Mouse (Mus musculus) cerebellum, adult 11 months (tissue): ENCODE results near the gene Flad1.

ENCODE experiments used
- DNase-seq: peaks from one replicate; pipeline ENCODE4 v3.0.0; 2022

The Flad1 gene

GRCm38 (mm10) chr3:89381233-89381632 is 30.4 kb downstream of the Flad1 start:
- DNase-seq: no peak

- DNase-seq: no peak
Observed at GRCm38 (mm10) chr3:89380711-89381110, 31.0 kb downstream of the Flad1 start.

GRCm38 (mm10) chr3:89380291-89380690 is 31.4 kb downstream of the Flad1 start:
- no peak for DNase-seq

- DNase-seq: no peak
Observed at GRCm38 (mm10) chr3:89379388-89380131, 32.1 kb downstream of the Flad1 start.

DNA sequence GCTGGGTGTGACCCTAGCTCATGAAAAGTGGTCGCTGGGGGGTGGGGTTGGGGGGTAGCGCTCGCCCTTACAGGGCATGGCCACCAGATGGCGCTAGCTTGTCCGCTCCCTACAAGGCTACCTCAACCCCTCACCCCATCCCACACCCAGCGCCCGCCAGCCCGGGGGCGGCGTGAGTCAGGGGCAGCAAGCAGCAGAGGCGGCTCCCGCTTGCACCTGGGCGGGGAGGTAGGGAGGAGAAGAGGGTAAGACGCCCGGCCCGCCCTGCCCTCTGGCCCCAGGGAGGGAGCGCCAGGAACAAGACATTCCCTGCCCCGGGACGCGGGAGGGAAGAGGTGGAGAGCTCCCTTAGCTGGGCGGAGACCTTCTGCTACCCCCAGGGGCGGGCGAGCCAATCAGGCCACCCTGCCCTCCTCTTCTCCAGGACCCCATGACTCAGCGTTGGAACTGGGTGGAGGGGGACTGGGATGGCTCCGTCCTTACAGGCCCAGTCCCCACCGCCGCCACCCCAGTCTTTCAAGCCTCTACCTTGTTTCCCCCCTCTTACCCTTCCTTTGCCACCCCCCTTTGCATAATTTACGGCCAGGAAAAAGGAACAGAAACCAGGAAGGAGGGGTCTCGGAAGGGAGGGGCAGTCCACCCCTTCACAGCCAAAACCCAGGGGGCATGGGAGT is 33.1 kb downstream of the Flad1 start:
- DNase-seq: peak; percentile 58

- DNase-seq: no peak
Observed at GRCm38 (mm10) chr3:89377831-89378230, 33.8 kb downstream of the Flad1 start.

DNA sequence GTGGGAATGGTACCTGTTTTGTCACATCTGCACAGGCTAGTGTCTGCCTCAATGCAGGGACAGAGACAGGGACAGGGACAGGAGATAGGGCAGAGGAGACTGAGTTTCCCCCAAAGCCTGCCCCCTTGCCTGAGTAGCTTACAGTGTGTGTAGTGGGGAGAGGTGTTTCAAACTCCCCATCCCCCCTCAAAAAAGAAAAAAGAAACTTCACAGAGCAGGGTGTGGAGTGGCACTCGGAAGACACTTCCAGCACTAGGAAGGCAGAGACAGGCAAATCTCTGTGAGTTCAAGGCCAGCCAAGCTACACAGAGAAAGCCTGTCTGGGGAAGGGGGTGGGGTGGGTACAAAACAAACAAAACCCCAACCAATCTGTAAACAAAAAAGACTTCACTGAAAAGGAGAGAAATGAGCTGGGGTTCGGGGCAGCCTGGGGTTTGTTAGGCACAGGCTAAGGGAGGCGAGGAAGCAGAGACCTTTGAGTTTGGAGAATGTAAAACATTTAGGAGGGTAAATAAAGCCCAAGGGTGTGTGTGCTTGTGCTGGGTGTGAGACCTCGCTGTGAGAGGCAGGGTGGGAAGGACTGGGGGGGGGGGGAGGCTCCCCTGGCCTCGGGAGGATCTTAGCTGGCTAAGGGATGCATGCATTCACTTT is 38.0 kb downstream of the Flad1 start:
- no peak for DNase-seq

DNA sequence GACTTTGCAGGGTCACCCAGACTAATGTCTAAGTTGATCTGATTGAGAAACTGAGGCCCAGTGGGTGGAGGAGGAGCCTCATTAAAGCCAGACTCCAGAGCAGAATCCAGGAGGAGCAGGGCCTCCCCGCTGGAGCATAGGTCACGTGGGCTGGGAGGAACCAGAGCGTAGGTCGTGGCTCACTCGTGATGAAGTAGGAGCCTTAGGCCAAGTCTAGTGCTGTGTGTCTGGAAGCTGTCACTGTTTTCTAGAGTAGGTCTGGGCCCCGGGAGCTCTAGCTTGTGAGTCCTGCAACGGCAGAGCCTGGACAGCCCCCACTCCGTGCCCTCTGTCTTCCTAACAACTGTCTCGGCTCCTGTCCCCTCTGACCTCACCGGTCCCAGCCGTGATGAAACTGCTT is 44.3 kb downstream of the Flad1 start:
- no peak for DNase-seq

GRCm38 (mm10) chr3:89365486-89366414 is 45.9 kb downstream of the Flad1 start:
- no peak for DNase-seq

GRCm38 (mm10) chr3:89365153-89365485 is 46.6 kb downstream of the Flad1 start, which contains the start of gene Dcst1:
Dcst1 (minus strand) TSS chr3:89365253.
- no peak for DNase-seq

- DNase-seq: no peak
Observed at GRCm38 (mm10) chr3:89364631-89365030, 47.0 kb downstream of the Flad1 start.

- DNase-seq: no peak
Observed at GRCm38 (mm10) chr3:89361675-89362074, 50.0 kb downstream of the Flad1 start, which contains the start of gene Dcst2. Dcst2 (plus strand) TSS chr3:89361975.

DNA sequence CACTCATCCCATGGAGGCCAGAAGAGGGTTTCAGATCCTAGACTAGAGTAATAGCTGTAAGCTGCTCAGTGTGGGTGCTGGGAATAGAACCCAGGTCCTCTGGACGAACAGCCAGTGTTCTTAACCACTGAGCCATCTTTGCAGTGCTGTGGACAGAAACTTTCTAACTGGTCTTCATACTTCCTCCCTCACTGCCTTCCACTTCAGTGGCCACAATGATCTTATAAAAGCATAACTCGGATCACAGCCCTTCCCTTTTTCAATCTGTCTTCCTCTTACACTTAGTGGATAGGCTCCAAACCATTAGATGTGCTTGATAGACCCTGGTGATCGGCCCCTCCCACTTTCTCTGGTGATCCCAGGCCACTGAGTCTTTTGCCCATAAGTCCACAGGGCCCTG is 51.4 kb downstream of the Flad1 start:
- DNase-seq: no peak

- no peak for DNase-seq
Observed at GRCm38 (mm10) chr3:89359630-89360029, 52.0 kb downstream of the Flad1 start.

- DNase-seq: no peak
Observed at GRCm38 (mm10) chr3:89356029-89356428, 55.6 kb downstream of the Flad1 start.

DNA sequence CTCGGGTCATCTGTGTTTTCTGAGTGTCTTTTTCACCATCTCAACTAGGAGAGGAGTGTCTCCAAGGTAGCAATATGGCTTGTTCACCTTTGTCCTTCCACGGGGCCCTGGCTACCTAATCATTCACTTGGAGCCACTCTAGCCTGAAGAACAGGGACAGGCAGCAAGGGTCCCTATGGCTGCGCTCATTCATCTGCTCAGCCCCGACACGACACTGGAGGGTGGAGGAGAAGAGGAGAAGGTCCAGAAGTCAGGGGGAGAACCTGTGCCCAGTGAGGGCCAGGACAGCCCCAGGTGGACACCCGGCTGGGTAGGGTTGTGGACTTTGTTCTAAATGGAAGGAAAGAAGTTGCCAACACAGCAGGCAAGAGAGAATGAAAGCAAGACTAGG is 56.2 kb downstream of the Flad1 start:
- DNase-seq: no peak

DNA sequence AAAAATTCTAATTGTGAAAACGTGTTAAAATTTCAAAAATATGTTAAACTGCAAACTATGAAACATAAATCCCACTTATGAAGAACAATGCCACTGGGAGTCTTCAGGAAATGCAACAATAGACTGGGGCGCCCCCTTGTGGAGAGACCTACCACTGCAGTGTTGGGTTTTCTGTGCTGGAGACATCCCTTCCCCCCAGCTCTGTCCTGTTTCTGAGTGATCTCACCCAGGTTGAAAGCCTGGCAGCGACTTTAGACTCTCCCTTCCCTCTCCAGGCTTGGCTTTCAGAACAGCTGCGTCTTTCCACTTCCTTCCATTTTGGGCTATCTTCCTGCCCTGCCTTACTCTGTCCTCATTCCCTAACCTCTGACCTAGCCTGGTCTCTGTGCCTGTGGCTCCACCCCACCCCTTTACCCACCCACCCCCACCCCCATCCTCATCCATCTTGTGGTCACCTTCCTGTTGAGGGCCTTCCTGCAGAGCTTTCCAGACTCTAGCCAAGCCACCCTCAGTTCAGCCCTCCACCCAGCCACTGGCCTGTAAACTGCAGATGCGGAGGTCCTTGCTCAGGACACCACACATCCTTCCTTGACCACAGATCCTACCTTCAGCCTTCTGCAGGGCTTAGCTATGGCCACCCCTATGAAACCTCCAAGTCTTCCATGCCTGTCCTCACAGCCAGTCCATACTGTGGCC is 56.7 kb downstream of the Flad1 start:
- DNase-seq: peak; percentile 82

DNA sequence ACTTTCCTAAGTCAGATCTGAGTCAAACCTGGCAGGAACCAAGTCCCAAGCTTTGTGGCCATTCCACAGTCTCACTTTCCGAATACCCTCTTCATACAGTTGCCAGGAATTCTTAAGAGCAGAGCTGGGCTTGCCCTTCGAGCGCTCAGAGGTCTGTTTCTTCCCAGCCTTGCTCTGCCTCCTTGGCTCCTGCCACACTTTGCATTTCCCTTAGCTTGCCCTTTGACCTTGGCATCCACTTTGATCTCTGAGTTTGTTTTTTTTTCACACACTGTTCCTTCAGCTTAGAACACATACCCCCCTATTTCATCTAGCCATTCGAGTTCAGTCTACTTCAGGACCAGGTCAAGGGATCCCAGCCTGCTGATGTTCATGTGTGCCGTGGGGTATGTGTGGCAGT is 60.4 kb downstream of the Flad1 start:
- no peak for DNase-seq
